Mouse (Mus musculus): ENCODE results near the gene Rnf220. TPM values are rescaled to one million over a fixed set of nuclear protein-coding genes. Genes with fewer than 3 reads are reported as not detected.

Gene Rnf220
- total RNA-seq, 2 experiments from 2014 or later = 63.3 to 83.9 TPM

DNA sequence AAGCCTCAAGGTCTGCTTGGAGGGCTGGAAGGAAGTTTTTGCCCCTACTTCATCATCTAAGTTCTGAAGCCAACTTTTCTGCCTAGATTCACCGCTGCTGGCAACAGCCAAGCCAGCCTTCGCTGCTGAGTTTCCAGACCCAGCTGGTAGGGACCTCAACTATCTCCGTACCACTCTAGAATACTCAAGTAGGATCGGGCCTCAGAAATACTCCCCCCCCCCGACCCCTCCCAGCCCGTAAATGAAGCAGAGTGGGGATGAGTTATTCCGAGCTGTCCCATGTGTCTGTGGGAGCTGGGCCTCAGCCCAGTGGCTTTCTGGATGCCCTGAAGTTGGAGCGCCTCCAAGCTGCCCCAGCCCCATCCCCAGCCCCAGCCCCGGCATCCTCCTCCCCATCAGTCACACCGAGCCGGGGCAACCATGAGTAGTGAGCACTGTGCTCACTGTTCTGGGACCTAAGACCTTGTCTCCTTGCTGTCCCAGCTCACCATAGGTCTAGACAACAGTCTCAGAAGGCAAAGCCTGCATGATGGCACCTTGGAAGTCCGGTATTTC, 146.6 kb downstream of the Rnf220 start:
- ATAC-seq (replicated peaks; ENCODE audit: poor library complexity) = no peak

DNA sequence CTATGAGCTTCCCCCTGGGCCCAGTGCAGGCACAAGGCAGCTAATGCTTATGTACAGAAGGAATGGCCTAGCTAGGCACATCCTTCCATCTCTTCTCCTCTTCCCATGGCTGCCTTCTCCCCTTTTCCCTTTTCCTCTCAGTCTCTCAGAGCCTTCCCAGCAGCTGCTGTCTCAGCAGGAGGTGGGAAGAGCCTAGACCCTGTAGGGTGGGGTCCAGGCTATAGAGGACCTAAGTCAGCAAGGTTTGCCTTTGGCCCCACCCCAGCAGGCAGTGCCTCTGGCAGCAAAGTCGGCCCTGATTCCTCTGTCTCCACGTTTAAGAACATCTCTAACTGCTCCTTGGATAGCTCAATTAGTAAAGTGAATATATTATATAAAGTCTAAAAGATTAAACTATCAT, 147.5 kb downstream of the Rnf220 start:
- ATAC-seq (replicated peaks; ENCODE audit: poor library complexity) = no peak

DNA sequence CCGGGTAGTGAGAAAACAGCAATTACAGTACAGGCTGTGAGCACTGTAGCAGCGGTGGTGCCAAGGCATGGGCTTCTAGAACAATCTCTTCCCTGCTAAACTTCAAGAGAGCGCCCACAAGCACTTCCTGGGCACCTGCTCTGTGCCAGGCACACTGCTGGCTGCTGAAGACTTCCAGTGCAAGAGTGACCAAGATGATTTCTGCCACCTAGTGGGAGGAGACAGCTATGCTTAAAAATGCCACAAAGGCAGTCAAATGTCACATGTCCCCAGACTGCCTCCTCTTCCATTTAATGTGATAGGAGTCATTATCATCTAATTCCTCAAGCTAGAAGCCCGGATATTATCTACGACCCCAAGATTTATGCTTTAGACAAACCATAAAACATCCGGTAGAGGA, 150.8 kb downstream of the Rnf220 start:
- ATAC-seq (replicated peaks; ENCODE audit: poor library complexity) = peak; percentile 90

DNA sequence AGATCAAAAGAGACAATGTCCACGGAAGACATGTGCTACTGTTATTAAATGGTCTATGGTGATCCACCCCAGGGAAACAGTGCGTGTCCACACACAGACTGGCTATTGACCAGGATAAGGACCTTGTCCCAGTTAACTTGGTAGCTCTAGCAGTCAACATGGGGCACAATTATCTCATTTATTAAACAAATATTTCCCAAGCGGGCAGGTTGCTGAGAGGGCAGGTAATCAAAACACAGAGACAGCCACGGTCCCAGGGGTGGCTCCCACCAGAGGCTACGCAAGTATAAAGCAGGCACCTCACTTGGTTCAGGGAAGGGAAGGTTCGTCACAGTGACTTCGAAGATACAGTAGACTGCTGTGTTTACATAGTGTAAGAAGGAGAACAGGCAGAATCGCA, 153.5 kb downstream of the Rnf220 start:
- no peak for ATAC-seq (replicated peaks; ENCODE audit: poor library complexity)

DNA sequence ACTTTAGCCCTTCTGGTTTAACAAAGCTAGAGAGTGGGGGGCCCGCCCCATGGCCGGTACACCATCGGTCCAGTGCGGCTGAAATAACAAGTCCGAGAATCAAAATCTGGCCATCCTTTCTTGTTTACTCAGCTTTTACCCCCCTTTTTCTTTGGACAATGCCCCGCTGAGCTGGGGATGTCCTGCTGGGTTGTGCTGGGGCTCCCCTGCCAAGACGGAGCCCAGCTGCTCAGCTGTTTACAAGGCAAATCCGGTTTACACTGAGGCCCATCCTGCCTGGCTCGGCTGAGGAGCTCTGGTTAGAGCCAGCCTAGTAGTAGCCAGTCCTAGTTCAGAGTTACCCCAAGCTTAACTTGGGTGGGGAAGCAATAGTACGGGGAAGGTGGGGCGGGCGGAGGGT, 154.1 kb downstream of the Rnf220 start:
- ATAC-seq (replicated peaks; ENCODE audit: poor library complexity) = no peak

DNA sequence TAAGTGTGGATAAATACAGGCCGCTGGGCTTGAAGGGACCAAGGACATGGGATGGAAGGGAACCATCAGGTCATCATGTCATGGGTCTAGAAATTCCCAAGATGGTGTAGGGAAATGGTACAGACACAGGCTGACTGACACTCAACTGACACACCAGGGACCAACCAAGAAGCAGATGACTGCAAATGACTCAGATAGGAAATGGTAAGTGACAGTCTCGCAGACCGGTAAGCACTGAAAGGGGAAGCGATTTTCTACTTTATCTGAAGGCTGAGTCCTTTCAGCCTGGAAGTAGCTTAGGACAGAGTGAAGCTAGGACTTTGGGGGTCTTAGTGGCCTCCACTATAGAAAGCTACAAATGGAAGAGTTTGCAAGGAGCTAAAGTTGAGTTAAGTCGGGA, 155.6 kb downstream of the Rnf220 start:
- peak; percentile 49 for ATAC-seq (replicated peaks; ENCODE audit: poor library complexity)

DNA sequence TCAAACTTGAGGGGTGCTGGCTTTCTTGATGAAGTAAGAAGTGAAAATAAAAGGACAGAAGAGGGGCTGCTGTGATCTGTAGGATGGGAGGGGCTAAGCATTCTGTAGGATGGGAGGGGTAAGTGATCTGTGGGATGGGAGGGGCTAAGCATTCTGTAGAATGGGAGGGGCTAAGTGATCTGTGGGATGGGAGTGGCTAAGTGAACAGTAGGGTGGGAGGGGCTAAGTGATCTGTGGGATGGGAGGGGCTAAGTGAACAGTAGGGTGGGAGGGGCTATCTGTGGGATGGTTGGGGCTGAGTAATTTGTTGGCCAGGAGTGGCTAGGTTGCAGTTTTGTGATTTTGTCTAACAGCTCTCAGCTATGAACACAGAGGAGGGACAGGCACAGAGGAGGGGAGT, 157.1 kb downstream of the Rnf220 start:
- ATAC-seq (replicated peaks; ENCODE audit: poor library complexity) = peak; percentile 88

DNA sequence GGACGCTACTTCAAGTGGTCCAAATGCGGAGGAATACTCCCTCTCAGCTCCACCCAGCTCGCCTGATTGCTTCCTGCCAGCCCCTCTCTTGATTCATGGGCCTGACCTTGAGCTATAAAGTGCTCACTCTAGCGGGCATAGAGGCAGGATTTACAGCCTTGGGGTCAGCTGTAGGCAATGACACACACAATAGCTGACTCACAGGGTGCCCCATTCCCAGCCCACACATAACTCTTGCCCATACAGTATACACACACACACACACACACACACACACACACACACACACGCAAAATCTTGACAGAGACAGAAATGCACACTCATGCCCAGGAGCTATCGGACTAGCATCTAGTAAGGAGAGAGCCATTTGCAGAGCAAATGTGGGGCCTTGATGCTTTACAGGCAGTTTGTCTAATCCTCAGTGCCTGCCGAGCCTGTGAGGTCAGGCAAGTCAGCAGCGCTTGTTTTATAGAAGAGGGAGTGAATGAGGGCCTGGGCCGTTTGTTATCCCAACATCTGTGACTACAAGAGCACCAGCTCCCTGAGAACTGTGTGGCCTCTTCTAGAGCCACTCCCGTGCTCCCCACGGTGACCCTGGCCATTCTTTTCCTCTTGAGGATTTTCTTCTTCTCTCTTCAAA, 165.9 kb downstream of the Rnf220 start:
- no peak for ATAC-seq (replicated peaks; ENCODE audit: poor library complexity)

DNA sequence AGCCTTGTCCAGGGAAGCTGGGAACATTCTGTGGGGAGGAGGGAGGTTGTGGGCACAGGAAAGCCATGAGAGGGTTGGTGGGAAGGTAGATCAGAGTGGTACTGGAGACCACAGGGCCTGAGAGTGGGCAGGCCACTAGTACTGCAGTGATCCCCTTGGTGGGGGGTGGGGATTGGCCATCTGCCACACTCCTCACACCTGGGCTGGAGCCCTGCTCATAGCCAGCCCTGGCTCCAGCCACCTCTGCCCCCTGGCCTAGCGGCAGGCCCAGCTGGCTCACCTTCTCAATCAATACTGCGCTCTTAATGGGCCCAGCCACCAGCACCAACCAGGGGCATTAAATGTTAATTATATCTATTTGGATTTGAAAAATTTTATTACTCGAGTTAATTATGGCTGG, 166.7 kb downstream of the Rnf220 start:
- ATAC-seq (replicated peaks; ENCODE audit: poor library complexity) = no peak

DNA sequence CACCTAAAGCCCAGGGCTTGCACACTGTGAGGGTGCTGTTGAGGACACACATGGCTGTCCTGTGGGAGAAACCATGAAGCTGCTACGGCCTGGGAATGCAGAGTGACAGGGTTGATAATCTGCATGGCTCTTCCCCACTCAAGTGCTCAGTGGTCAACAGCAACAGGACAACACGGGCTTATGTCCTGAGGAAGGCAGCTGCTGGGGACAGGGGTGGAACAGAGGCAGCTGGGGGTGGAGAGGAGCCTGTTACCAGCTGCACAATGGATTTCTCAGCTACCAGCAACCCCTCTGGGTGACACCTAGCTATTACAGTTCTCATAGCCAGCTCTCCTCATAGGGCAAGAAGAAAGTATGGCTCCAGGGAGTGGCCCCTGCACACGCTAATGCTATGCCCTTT, 169.9 kb downstream of the Rnf220 start:
- ATAC-seq (replicated peaks; ENCODE audit: poor library complexity) = no peak

DNA sequence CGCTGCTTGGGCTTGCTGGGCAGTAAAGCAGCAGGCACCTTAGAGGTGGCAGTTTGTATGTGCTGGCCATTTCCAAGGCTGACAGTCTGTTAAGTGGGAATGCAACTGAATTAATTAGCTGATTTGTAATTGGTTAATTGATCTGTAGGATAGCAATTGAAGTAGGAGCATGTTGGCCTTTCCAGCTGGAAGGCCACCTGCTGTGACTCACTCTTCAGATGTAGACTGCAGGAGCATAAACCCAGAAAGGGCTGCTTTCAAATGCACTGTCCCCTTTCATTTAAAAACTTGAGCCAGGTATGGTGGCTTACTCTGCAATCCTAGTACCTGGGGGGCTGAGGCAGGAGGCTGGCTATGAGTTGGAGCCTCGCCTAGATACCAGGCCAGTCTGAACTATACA, 171.8 kb downstream of the Rnf220 start:
- ATAC-seq (replicated peaks; ENCODE audit: poor library complexity) = no peak

DNA sequence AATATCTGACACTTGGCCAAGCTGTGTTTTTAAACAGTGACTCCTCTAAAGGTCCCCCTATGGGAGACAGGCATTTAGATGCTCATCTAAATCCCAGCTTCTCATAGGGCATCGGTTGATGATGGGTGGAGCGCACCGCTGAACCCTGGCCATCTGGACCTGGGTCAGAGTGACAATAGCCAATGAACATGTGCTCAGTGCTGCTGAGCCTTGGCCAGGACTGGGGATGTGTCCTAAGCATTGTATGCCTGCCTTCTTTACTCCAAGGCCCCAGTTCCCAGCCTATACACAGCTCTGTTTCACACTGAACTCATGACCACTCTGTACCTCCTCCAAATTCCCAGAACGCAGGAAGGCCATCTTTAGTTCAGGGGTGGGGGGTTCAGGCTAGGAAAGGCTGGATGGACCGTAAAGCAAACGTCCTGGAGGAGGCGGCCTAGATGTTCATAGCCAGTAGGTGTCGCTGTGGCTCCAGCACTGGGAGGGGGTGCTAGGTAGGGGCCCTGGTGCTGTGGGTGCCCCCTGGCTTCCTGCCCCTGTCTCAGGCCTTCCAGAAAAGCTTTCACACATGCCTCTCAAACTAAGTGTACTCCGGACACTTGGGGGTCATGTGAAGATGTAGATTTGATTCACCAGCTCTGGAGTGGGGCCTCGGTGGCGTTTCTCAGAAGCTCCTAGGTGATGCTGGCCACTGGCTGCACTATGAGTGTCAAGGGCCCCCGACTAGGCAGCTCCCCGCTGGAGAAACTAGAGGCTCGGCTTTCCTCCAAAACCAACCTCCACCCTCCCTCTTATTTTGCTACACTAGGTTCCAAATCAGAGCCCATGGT, 173.1 kb downstream of the Rnf220 start:
- peak; percentile 88 for ATAC-seq (replicated peaks; ENCODE audit: poor library complexity)

DNA sequence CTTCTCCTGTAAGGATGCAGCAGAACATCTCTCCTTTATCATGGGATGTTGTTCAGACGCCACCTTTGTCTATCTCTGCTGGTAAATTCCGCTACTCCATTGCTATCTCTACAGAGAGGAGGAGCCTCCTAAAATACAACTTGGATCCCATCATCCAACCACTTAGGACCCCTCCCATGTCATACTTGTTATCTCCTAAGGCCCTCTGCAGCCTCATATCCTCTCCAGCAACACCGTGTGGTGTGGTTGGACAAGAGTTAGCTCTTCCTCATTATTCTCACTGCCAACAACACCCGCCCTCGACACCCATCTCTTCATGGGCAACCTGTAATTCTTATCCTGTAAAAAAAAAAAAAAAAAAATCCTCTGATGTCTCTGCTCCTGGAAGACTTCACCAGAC, 175.8 kb downstream of the Rnf220 start:
- ATAC-seq (replicated peaks; ENCODE audit: poor library complexity) = peak; percentile 56

DNA sequence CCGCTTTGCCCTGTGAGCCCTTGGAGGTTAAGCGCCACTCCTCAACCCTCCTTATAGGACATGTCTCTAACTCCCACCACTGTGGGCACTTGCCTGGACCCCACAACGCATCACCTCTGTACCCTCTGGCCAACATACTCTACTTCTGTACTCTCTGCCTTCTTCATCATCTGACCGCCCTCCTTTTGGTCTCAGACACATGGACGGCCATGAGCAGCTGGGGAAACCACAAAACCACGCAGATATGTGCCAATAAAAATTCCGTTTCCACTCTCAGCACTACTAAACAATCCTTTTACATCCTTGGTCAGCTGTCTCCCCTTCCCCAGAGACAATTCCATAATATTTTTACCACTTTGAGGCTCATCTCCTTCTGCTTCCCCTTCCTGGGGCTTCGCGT, 178.3 kb downstream of the Rnf220 start:
- ATAC-seq (replicated peaks; ENCODE audit: poor library complexity) = no peak

DNA sequence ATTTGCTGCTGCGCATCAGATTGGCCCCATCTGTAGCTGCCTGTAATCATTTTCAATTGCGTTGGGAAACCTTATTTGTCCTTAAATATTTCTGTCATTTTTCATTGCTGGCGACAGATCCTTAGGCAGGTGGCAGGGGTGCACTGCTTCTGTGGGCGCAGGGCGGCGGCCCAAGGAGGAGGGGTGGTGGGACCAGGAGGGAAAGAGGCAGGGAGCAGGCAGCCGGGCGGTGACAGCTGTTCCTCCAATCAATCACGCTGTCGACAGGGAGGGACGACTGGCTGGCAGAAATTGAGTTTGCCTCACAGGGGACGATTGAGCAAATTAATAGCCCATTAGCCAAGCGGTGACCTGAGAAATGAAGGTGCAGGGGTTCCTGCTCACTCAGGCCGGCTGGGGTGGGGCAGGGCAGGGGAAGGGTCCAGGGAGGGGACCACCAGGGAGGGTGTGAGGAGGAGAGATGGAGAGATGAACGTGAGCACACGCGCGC, 179.1 kb downstream of the Rnf220 start:
- ATAC-seq (replicated peaks; ENCODE audit: poor library complexity) = no peak

DNA sequence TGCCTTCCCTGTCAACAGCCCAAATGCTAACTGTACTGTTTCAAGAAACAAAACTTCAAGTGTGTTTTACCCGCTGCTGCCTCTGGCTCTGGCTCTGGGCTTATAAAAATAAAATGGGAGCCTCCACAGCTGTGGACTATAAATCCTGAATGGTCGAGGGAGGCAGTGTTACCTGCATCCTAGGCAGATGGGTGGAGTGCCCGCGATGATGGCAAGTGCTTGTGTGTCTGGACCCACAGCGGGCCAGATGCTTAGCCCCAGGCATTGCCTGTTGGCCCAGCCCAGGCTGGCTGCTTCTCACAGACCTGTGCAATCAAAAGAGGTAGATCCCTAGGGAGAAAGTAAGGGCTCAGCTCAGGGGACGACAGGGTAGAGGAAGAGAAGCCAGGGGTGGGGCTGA, 180.1 kb downstream of the Rnf220 start:
- no peak for ATAC-seq (replicated peaks; ENCODE audit: poor library complexity)

DNA sequence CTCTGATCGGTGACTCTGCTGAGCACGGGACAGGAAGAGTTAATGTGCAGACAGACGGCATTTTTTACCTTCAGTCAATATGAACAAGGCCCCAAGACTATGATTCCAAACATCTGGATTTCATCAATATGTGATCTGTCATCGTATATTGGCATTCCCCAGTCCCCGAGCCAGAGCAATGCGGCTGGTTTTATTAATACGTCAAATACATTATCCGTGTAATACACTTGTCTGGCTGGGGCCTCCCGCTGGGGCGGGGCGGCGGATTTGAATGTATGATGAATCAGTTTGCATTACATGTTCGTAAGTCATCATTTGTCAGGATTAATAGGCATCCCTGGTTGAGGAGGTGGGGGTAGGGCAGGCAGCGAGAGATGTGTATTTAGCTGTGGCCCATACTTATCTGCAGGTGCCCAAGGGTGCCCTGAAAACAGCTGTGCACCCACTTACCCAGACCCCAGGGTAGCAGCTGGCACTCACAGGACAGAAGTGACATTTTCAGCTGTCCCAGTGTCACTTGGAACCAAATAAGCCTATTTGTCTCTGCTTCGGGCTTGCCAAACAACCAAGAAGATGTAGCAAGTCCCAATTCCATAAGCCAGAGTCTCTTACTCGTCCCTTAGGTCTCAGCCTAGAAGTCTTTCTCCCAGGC, 181.9 kb downstream of the Rnf220 start:
- no peak for ATAC-seq (replicated peaks; ENCODE audit: poor library complexity)

DNA sequence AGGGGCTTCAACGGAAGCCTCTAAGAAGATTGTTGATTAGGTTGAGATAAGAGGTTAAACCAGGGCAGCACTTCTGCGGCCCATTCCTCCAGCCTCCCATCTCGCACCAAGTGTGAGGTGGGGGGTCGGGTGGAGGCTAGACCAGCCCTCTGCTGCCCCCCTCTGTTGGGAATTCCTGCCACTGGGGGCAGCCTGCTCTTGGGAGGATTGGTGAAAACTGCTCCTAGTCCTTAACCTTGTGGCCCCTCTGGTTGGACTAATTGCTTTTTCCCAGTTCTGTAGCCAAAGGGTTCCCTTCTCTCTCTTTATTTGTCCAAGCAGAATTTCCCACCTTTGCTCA, 183.8 kb downstream of the Rnf220 start:
- 0 out of 2 replicates have a peak, but pooled peaks have one; percentile 18 for ATAC-seq (replicated peaks; ENCODE audit: poor library complexity)

DNA sequence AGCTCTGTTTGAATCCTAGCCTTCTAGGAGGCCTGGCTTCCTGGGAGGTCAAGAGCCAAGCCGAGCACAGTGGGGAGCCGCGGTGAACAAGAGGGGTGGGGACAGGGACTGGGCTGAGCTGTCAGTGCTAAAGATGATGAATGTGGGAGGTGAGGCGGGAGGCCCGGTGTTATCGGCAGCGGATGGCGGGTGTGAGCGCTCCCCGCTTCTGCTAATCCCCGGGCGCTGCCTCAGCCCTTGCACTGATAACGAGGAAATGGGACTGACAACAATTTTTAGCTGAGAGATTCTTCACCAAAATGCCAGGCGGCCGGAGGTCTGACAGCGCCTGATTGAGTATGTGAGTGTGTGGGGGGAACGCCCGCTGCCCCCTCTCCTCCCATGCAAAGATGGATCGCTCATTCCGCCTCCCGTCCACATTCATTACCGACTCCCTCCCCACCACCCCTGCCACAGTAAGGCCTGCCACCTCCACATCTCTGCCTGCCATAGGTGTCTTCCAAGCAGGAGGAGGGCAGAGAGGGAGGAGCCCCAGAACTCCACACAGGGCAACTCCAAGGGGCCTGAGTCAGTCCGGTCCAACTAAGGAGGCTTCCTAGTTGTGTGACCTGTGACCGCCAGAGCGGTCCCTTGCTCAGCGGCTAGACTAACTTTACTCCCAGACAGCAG, 184.3 kb downstream of the Rnf220 start:
- ATAC-seq (replicated peaks; ENCODE audit: poor library complexity) = peak; percentile 86

DNA sequence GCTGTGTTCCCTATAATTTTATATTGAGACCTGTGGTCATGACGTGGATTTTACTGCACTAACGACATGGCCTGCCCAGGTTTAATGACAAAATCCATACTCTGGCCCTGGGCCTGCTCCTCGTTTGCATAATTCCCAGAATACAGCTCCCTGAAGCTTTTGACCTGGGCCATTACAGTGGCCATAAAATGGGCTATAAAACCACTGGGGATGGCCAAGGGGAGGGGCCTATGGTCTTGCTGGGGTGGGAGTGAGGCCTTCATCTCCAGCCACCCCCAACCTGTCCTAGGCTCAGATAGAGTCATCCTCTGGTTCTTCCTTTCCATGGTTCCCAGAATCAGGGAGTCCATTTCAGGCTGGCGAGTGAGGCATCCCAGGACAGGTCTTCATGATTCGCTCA, 185.0 kb downstream of the Rnf220 start:
- no peak for ATAC-seq (replicated peaks; ENCODE audit: poor library complexity)

DNA sequence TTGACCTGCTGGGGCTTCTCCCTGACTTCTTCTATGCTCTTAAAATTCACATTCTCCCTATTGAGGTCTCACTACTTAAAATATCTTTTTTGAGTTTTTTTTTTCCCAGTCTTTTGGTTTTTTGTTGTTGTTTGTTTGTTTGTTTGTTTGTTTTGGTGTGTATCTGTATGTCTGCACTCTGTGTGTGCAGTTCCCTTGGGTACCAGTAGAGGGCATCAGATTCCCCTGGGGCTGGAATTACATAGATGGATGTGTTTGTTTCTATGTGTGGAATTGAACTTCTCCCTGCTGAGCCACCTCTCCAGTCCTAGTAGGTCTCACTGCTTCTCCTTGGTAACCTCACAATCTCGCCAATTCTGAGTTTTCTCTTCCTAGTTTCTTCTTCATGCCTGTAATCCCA, 187.4 kb downstream of the Rnf220 start:
- ATAC-seq (replicated peaks; ENCODE audit: poor library complexity) = no peak

Data from megakaryocyte progenitor cell, adult 5-6 weeks (primary cell).